Mouse (Mus musculus) thymus, postnatal 25 days (tissue): ENCODE data around the gene Nckap1.
"Not testable (repeated sequence)": the region's sequence is repeated elsewhere in the genome, so short reads cannot be mapped to it uniquely, and the experiment has no call there.

ENCODE experiments used
- DNase-seq: peaks from one replicate; pipeline ENCODE4 v3.0.0; 2022

Gene Nckap1

DNA sequence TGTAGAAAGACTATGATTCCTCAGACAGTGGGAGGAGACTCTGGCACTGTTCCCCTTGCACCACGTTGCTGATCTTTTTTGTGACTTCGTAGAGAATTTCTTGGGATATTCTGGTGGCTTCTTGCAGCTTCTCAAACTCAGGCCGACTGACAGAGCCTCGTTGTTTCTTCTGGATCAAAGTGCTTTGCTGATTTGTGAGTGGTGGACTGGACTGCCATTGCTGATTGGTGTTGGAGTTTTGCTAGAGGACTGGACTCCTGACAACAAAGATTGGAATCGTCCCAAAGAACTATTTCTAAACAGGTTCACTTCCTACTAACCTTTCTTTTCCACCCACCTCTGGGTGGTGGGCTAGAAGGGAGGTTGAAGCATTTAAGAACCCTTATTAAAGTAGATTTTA lies 21.5 kb downstream of the Nckap1 start:
- no peak for DNase-seq

DNA sequence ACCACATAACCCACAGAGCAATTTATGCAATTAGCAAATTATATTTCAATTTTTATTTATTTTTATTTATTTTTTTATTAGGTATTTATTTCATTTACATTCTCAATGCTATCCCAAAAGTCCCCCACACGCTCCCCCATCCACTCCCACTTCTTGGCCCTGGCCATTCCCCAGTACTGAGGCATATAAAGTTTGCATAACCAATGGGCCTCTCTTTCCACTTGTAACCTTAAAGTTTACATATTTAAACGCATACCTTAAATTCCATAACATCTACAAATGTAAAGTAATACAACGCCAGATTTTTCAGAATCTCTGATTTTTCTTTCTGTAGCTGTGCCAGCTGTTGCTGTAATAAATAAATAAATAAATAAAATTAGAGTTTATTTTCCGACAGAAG lies 26.7 kb downstream of the Nckap1 start:
- DNase-seq: no peak

DNA sequence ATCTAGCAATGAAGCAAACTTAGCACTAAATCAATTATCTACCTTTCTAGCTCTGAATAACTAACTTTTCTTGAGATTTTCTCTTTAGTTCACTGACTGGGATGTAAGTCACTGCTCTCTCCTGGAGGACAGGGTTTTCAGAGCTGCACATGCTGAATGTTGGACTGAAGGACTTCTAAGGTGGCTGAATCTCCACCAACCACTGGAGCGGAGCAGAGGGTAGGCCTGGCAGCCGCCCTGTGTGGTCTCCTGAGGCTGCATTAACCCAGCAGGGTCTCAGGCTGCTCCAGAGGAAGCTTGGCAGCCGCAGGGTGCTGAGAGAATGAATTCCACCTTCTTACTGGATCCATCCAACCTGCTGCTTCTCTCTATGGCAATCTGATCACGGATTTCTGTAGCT lies 31.5 kb downstream of the Nckap1 start:
- no peak for DNase-seq

DNA sequence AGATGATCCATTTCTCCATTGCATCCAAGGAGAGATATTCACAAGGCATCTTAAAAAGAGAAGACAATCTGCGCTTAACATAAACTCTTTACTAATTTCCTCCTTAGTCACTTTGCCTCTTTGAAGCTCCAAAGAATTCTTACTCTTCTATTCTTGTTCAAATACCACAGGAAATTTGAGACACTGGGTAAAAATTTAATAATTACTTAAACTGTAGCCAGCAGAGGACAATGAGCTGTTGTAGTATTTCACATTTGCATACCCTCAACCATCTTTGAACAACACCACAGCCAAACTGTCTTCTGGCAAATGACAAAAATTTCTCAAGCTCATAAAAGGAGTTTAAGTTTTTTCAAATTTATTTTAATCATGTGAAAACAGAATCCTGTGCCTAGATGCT lies 33.3 kb downstream of the Nckap1 start:
- no peak for DNase-seq

DNA sequence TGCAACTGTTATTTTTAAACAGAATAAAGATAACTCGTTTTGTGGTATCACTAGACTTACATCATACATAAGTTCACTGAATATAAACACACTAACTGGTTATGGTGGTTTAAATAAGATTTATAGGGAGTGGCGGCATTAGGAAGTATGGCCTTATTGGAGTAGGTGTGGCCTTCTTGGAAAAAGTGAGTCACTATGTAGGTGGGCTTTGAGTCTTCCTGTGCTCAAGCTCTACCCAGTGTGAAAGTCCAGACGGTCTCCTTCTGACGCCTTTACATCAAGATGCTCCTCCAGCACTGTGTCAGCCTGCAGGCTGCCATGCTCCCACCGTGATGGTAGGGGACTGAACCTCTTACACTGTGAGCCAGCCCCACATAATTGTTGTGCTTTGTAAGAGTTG lies 38.4 kb downstream of the Nckap1 start:
- no peak for DNase-seq

DNA sequence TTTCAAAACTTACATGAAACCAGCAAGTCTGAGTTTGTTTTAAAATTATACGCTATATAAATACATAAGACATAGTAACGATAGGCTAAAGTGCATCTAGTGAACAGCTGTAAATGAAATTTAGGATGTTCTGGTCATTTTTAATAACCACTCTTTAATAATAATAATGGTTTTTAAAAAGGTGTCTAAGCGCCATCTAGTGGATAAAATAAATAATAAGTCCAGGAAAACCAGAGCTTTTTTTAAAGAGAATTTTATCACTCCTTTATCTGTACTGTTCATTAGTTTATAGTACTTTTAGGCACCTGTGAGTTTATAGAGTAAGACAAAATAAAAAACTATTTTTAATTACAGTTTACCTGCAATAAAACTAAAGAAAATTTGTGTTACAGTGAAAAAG lies 44.0 kb downstream of the Nckap1 start:
- DNase-seq: no peak

DNA sequence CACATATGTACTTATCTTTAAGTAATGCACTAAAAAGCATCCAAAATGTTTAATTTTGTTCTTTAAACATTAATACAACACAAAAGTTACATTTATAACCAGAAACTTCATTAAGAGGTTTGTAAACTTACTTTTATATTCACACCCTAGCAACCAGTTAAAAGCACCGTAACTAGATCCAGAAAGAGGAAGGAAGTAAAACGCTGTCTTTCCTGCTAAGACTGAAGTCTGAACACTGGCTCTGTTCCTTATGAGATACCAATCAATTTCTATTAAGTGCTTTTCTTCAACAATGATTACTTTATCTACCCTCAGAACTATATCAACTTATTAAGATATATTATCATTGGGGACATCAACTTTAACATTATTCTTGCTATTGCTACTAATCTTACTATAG lies 44.6 kb downstream of the Nckap1 start:
- no peak for DNase-seq

DNA sequence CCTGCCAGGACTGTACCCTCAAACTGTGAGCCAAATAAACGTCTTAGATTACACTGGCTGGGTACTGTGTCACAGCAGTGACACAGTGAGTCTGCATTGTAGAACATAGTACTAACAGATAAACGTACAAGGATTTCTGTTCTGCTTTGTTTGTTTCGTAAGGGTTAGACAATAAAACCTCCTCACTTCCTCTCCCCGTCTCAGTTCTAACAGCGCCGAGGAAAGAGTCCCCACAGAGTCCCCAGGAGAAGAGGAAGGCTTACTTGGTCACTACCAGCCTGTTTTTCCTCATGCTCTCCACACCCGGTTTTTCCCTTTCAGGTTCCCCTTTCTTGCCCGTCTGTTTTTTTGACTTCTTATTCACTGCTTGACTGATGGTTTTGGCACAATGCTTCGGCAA lies 56.9 kb downstream of the Nckap1 start:
- no peak for DNase-seq

DNA sequence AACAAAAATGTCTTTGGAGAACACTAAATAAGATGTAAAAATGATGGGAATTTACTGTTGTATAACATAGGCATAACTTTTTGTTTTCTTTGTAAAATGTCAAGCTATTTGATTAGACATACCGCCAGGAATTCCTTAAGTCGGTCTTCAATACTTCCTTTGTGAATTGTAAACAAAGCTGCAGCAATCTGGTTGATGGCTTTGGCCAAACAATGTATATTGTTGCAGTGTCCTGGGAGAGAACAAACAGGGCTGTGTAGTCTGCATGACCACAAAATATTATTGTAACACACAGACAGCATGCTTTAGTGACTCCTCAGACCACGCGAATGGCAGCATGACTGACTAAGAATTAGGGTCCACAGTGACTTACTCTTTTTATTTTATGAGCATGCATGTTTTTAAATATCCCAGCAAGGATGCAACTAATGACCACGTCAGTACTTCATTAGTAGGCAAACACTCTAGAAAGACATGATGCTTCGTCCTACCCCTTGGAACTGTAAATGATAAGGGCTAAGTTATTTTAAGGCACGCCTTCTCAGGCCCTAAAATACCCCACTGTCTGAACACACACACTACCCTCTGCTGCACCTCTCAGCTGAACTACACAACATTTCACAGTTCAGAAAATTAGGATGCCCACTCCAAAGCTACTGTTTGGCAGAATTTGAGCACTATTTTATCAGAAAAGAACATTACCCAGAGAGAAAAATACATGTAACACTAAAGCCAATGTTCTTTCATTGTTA lies 75.0 kb downstream of the Nckap1 start:
- no peak for DNase-seq

DNA sequence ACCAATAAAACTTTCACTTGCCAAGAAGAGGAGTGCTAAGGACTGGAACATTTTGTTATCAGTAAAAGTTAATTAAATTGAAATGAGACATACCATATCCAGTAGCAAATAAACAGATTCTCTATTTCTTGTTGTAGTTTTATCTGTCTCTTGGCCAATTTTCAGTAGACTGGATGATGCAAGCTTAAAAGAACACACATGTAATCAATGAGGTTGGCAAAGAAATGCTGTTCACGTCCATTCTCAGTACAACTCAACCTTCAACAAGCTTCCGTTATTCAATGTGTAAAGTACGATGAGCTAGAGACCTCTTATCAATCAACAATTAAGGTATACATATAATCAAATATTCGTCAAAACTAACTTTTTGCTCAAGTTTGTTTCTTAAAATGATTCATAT lies 79.0 kb downstream of the Nckap1 start:
- no peak for DNase-seq

DNA sequence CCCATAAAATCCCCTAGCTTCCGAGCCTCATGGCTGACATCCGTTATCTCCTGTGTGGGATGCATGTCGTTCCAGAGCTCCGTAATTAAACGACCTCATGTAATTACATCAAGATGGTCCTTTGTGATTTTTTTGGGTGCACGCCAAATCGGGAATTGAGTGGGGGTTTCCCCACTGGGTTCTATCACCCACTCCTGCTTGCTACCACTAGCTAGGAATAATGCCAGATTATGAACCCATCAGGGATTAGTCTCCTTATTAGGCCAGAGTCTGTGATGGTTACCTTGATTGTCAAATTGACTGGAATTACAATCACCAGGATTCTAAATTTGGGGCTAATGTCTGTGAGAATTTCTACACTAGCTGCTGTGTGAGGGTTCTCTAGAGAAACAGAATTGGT lies 85.9 kb downstream of the Nckap1 start:
- not testable (repeated sequence) for DNase-seq

DNA sequence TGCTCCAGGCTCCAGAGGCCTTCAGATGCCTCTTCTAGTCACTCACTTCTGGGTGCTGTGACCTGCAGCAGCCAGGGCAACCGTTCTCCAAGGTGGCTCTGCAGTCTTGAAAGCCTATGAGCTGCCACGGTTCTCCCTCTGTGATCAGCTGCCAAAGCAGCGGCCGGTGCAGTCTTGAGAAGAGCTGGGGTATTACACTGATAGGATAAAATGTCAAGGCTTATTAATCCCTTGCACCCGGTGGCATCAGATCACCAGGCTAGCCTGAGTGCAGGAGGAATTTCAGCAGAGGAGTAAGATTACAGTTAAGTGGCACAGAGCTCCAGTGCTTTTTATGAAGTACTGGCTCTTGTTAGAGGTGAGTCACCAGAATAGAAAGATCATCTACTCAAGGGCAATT lies 94.3 kb downstream of the Nckap1 start:
- DNase-seq: no peak

DNA sequence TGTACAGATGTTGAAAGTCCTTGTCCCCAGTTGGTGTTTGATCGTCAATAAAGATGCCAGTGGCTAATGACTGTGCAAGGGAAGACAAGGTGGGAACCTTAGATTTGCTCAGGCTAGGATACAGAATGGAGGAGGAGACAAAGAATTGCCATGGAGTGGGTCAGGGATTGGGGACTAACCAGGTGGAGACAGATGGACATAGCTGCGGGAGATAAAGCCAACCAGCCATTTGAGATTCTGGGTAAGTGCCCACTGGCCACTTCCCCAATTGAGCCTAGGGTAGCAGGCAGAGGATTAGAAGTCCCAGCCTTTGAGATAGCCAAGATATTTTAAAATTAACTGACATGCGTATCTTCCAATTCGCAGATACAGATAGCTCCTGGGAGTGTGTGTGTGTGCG lies 96.2 kb downstream of the Nckap1 start:
- DNase-seq: no peak

DNA sequence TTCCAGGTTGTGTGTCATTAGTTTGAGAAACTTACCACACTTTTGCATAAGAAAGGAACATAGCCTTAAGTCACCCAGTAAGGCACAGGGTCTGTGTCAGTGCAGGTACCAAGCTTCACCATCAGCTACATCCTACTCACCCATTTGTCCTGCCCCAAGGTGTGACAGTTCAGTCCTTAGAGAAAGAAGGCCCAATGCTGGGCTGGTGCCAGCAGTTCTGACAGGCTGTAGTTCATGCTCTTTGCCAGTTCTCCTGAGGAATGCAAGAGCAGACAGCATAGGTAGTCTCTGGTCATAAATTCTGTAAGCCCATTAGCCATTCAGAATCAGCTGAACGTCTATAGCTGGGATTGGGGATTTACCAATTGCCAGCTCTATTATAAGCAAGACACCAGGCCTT lies 105.3 kb downstream of the Nckap1 start:
- no peak for DNase-seq

DNA sequence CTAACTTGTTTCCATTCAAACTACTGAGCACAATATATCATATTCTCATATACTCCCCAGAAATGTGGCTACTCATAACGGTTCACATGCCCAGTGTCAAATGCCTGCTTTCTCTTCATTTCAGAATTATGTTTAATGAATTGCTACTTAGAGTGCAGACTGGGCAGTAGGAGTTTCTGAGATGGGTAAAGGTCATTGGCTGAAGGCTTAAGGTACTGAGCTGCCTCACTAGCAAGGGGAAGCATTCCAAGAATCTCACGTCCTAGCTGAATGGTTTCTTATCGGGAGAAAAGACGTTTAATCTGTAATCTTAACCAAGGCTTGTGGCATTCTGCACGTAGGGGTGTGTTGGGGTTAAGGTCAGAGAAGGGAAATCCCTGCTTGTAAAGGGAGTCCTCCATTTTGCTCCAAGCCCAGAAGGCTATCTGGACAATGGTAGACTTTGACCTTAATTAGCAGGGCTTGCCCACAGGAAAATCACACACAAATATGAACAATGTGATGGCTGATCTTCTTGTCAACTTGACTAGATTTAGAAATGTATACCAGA lies 106.9 kb downstream of the Nckap1 start:
- no peak for DNase-seq

DNA sequence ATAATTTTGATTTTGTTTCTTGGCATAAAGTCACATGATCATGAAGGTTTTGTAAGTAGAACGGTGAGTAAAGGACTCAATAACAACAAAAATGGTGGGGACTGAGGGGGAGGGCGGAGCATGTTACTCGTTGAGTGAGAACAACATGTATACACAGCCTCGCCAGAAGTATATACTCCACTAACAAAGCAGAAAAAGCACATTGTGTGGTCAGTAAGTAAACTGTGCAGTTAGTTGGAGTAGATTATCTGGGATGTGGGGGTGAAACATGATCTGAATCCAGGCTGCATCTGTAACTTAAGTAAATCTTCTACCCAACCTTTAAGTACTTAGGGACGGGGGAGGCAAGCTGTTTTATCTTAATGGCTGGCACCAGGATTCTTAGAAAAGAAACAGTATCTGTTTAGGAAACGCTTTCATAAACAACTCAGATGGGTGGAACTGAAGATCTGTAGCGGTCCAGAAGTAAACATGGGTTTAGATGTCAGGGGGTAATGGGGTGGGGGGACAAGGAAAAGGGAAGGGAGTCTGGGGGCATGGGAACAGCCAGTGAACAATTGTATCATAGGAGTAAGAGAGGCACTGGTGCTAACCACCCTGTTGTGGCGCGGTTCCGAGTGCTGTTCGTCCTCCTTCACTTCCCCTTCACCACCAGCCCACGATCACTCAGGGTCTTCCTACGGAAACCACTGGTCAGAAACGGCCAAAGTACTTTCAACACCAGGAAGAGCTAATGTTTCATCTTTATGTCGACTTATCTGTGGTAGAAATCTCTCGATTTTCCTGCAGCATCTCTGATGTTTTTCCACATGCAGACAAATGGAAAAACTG lies 115.0 kb downstream of the Nckap1 start:
- DNase-seq: no peak

DNA sequence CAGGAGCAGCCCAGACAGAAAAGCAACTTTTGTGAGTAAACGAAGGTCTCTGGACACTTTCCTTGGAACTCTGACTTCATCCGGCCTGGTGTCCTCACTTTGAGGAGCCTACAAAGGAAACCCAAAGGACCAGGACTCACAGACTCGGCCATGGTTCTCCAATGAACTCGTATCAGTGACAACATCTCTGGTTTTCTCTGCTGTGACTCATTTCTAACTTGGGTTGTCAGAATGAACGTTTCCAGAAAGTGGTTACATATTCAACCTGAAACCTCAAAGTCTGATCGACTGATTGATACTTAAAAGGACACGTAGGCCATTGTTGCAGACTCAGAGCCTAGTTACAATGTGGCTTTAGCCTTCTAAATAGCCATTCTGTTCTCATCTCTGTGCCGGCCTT lies 119.4 kb downstream of the Nckap1 start:
- no peak for DNase-seq
